Mouse (Mus musculus): Measurements from ENCODE around the gene Dbh.

Dbh gene

DNA sequence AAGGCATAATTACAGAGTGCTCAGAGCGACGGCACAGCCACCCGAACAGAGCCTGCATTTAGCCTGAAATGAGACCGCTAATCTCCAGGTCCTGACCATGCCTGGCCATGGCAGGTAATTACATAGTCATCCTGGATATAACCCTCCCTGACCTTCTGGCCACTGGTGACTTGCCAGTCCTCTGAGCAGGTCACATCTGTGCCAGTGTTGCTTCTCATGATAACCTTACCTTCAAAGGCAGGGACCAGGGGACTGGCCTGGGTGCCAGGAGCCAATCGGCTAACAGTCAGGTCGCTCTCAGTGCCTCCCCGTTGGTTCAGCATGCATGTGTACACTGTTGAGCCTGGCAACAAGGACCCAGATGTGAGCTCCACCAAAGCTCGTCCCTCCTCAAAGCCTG, 53.5 kb downstream of the Dbh start:
- DNase-seq (ENCODE audit: low spot score) = no peak

DNA sequence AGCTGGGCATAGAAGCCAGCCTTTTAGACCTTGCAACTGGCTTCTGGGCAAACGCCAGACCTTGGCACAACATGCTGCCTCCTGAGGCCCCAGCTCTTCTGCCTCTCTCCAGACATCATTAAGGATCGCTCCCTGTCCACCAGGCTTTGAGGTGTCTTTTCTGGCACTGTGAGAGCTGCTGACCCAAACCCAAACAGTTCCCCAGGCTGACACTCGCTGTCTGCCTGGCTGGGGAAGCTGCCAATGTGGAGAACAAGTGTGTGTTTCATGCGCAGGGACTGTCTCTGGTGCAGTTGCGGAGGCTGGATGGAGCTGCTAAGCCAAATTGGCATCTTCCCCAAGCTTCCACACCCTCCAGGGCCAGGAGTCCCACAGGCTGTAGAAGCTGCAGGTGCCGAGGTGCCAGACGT, 58.0 kb downstream of the Dbh start:
- no peak for DNase-seq (ENCODE audit: low spot score)

DNA sequence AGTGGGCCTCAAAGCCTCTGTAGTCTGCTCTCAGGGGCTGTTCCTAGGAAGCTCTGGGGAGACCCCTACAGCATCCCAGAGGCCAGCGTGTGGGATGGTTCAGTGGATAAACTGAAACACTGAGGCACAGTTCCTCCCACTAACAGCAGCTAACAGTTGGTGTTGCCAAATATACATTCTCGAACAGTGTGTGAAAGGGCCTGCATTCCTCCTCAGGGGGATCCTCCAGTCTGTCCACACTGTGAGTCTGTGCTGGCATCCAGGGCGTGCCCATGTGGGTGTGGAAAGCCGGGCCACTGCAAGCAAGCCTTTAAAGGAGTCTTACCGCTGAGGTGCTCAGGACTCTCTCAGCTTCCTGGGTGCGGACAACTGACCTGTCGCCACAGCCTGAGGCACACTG, 61.5 kb downstream of the Dbh start:
- peak; percentile 8 for DNase-seq (ENCODE audit: low spot score)

DNA sequence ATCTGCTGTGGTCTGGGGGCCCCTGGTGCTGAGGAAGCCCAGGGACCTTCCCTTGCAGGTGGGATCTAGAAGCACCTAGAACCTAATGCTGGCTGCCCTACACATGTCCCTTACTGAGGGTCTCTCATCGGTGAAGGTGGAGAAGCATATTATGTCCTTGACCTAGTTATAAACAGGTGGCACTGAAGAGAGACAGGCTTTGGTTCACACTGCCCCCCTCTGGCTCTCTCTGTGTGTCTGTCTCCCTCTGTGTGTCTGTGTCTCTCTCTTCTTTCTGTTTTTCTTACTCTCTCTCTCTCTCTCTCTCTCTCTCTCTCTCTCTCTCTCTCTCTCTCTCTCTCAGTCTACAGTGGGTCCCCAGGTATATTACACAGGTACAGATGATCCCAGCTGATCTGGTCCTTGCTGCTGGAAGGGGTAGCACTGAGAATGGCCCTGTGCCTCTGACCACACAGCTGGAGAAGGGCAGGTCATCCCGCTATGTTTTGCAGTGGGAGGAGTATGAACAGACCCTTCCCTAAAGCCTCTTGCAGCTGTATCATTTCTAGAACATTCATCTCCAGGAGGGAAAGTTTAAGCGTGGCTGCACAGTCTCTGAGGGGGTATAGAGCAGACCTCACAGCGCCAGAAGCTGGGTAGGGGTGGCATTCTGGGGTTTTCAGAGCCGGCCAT, 63.9 kb downstream of the Dbh start:
- DNase-seq (ENCODE audit: low spot score) = no peak

DNA sequence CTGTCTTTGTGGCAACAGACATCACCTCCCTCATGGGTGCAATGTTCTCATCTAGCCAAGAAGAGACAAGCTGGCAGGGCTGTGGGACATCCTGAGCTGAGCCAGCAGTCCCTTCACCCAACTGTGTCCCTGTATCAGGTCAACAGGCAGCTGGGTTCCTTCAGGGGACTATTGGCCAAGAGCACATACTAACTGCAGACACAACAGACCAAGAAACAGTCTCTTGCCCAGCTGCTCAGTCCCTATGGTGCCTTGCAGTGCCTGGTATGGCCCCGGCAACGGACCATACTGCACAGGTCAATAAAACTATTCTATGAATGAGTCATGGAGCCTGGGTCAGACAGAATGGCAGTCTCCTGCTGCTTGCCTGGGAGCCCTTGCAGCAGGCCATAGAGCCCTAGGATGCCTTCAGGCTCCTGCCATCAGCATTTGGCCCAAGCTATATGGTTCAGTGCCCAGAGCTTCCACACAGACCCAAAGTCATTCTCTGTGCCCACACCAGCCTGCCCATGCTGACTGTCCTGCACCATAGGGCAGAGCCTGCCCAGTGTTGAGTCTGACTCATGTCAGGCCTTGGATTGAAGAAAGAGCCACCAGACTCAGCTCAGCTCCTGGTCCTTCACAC, 64.6 kb downstream of the Dbh start:
- no peak for DNase-seq (ENCODE audit: low spot score)

DNA sequence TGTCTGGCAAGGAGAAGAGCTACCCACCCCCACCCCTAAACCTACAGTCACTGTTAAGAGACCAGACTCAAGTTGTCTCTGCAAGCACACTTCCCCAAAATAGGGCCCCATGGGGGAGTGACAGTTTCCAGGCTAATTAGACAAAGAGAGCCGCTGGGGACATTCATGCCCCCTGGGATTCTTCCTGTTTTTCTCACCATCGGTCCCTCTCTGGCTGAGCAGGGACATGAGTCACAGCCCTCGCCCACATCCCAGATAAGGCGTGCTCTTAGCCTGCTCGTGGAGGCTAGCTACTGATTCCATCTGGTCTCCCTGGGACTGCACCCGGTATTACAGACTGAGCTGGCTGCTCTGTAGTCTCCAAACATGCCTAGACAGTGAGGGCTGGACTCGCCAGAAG, 67.3 kb downstream of the Dbh start:
- DNase-seq (ENCODE audit: low spot score) = no peak
